Mouse (Mus musculus): ENCODE results near the gene Map3k15.

Gene Map3k15

GRCm38 (mm10) chrX:160134136-160134843, 146.1 kb downstream of the Map3k15 start:
- CTCF ChIA-PET, result no interaction called here

GRCm38 (mm10) chrX:160135719-160136118, 147.5 kb downstream of the Map3k15 start:
- CTCF ChIA-PET, result no interaction called here

- CTCF ChIA-PET, result interaction anchor here (0.6 kb wide), 1 partner anchor 940 kb away, joined by 5 read pairs; no protein-coding TSS in a partner anchor
Measured at GRCm38 (mm10) chrX:160136153-160136552, 147.9 kb downstream of the Map3k15 start.

- CTCF ChIA-PET, result no interaction called here
Measured at GRCm38 (mm10) chrX:160137177-160137860, 149.1 kb downstream of the Map3k15 start.

GRCm38 (mm10) chrX:160137861-160138717, 149.9 kb downstream of the Map3k15 start, which contains the start of gene Pdha1:
TSS of gene Pdha1 (minus strand) at chrX:160138413.
- CTCF ChIA-PET, result no interaction called here

- CTCF ChIA-PET, result no interaction called here
Measured at GRCm38 (mm10) chrX:160146806-160147205, 158.6 kb downstream of the Map3k15 start.

- CTCF ChIA-PET, result no interaction called here
Measured at GRCm38 (mm10) chrX:160147406-160147805, 159.2 kb downstream of the Map3k15 start.

- CTCF ChIA-PET, result no interaction called here
Measured at GRCm38 (mm10) chrX:160148859-160149258, 160.6 kb downstream of the Map3k15 start.

- CTCF ChIA-PET, result interaction anchor here (0.6 kb wide), 1 partner anchor 38 kb away, joined by 3 read pairs; no protein-coding TSS in a partner anchor
Measured at GRCm38 (mm10) chrX:160153147-160153815, 165.0 kb downstream of the Map3k15 start.

GRCm38 (mm10) chrX:160164259-160164658, 176.0 kb downstream of the Map3k15 start:
- CTCF ChIA-PET, result interaction anchor here (0.6 kb wide), 1 partner anchor 749 kb away, joined by 3 read pairs; no protein-coding TSS in a partner anchor

GRCm38 (mm10) chrX:160166246-160166985, 178.2 kb downstream of the Map3k15 start:
- CTCF ChIA-PET, result no interaction called here

- CTCF ChIA-PET, result no interaction called here
Measured at GRCm38 (mm10) chrX:160170150-160170549, 181.9 kb downstream of the Map3k15 start.
